Comparison of ENCODE assay signal across 14 mouse cellular contexts in the genomic region with DNA sequence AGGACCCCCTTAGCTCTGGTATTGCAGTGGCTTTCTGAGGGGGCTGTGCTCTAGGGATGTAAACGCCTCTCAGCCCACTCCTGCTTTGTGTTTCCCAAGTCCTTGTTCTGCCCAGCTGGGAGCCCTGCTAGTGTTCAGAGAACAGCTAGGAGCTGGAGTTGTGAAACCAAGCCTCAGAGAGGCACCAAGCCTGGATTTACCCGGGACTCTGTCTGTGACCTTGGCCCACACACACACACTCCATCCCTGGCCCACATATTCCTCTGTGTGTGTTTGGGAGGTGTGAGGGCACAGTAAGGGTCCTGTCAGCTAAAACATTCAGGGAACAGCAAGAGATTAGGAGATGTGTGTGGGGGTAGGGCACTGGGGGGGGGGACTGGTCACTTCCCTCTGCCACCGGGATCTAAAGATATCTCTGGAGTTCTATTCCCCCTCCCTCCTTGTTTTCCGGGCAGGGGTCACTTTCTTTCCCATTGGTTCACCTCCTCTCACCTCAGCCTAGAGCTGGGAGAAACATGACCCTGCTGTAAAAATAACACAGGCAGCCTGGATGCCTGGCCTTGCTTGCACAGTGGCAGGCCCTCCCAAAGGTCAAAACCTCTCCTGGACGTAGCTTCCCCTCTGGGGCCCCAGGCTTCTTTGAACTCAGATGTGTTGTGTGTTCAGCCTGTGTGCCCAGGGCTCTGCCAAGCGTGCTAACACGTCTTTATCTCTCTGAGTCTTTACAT. TPM values are rescaled to one million over a fixed set of nuclear protein-coding genes. Genes with fewer than 3 reads are reported as not detected.
DNase-seq lines count a peak whose midpoint lies in the region; ATAC-seq and TF ChIP-seq lines count a peak whose summit lies in the region.
"Had no signal": no experiment of that assay in that cellular context is flagged by ENCODE, and none has a peak within 500 bp of the region (broad histone marks: within the 10 kb centered on the region; RNA-seq: fewer than 3 reads in every experiment).

No protein-coding gene starts in this region.

- peak overlapping the region; percentile 22; the same call in 1 of the 2 replicates for H3K27ac ChIP-seq in kidney, adult 2 months (ENCODE audit: insufficient read depth, low read depth, low read length)
- no peak overlapping the region for H3K27ac ChIP-seq in stomach, postnatal 0 days (replicated peaks)
- no peak overlapping the region for H3K27ac ChIP-seq in lung, postnatal 0 days (ENCODE audit: low read length)
- H3K27ac ChIP-seq: kidney, postnatal 0 days had no signal

- no peak overlapping the region for H3K4me2 ChIP-seq in stomach, postnatal 0 days (replicated peaks; ENCODE audit: low read depth)
- no peak overlapping the region for H3K4me2 ChIP-seq in lung, postnatal 0 days (replicated peaks; ENCODE audit: low read depth, low read length)

- peak; percentile 78 for DNase-seq in gastrocnemius, adult 18-20 months (ENCODE audit: low spot score)
- no peak for DNase-seq in gastrocnemius, postnatal 4 days (ENCODE audit: low spot score in 2 of 2)
- DNase-seq in kidney, adult 2 months = no peak
- no peak for DNase-seq in kidney, postnatal 14 days
- DNase-seq in liver = peak; percentile 51
- DNase-seq in stomach, postnatal 0 days (ENCODE audit: low spot score) = peak; percentile 35
- no peak for DNase-seq in lung, postnatal 0 days (ENCODE audit: low spot score)
- DNase-seq: lung, postnatal 36 days; right cerebral cortex, adult 18-20 months had no signal

- peaks cover 4% of the 10 kb centered on the region; the same call in 1 of the 2 replicates for H3K27me3 ChIP-seq in kidney, adult 2 months (replicated peaks; ENCODE audit: control insufficient read depth, insufficient read depth, low read length)
- H3K27me3 ChIP-seq in stomach, postnatal 0 days (ENCODE audit: control insufficient read depth, insufficient read depth, low read length) = no peaks in the 10 kb centered on the region; the same call in 1 of the 2 replicates
- peaks cover 50% of the 10 kb centered on the region for H3K27me3 ChIP-seq in lung, postnatal 0 days (replicated peaks; ENCODE audit: insufficient read depth, low read length)

- H3K36me3 ChIP-seq in kidney, adult 2 months (ENCODE audit: control insufficient read depth, insufficient read depth, low read length) = no peaks in the 10 kb centered on the region
- no peaks in the 10 kb centered on the region for H3K36me3 ChIP-seq in stomach, postnatal 0 days (ENCODE audit: control insufficient read depth, insufficient read depth, low read length)
- H3K36me3 ChIP-seq in lung, postnatal 0 days (ENCODE audit: insufficient read depth, low read length) = no peaks in the 10 kb centered on the region

- TF ChIP-seq EP300 in stomach, postnatal 0 days (optimal IDR thresholded peaks at IDR 0.05) = no peak
- TF ChIP-seq EP300 in lung, postnatal 0 days (IDR thresholded peaks at IDR 0.05) = no peak

- 46% methylated on average over 7 of the region's 7 CpGs for WGBS in kidney, adult 2 months
- WGBS in stomach, postnatal 0 days = 26% methylated on average over 7 of the region's 7 CpGs
- 8% methylated on average over 7 of the region's 7 CpGs for WGBS in lung, postnatal 0 days

- no peaks in the 10 kb centered on the region for H3K4me1 ChIP-seq in kidney, adult 2 months (ENCODE audit: control insufficient read depth, insufficient read depth, low read length)
- H3K4me1 ChIP-seq in stomach, postnatal 0 days (replicated peaks; ENCODE audit: control insufficient read depth, insufficient read depth) = 0 out of 2 replicates have a peak, but pooled peaks cover 3% of the 10 kb centered on the region
- peaks cover 3% of the 10 kb centered on the region; the same call in 1 of the 2 replicates for H3K4me1 ChIP-seq in lung, postnatal 0 days (ENCODE audit: insufficient read depth, low read depth, low read length)

- no peak overlapping the region for H3K9ac ChIP-seq in stomach, postnatal 0 days (ENCODE audit: low read length)
- no peak overlapping the region for H3K9ac ChIP-seq in lung, postnatal 0 days (replicated peaks; ENCODE audit: low read depth)

- no peaks in the 10 kb centered on the region for H3K9me3 ChIP-seq in stomach, postnatal 0 days (ENCODE audit: control insufficient read depth, low read length)
- no peaks in the 10 kb centered on the region for H3K9me3 ChIP-seq in lung, postnatal 0 days (ENCODE audit: low read length)

- no peak for ATAC-seq in stomach, postnatal 0 days (ENCODE audit: low FRiP score, low TSS enrichment)
- no peak for ATAC-seq in lung, postnatal 0 days
- no peak for ATAC-seq in activated CD4-positive, CD25-positive, alpha-beta regulatory T cell, adult 4 months

- no peak for TF ChIP-seq CTCF in kidney, adult 2 months (conservative IDR thresholded peaks at IDR 0.05; ENCODE audit: insufficient read depth, insufficient read length, low read depth, low read length)
- no peak for TF ChIP-seq CTCF in stomach, postnatal 0 days (IDR thresholded peaks at IDR 0.05; ENCODE audit: low read depth)
- no peak for TF ChIP-seq CTCF in lung, postnatal 0 days (IDR thresholded peaks at IDR 0.05)

- no peak overlapping the region for H3K4me3 ChIP-seq in kidney, adult 2 months (ENCODE audit: insufficient read depth, low read depth, low read length)
- no peak overlapping the region for H3K4me3 ChIP-seq in stomach, postnatal 0 days (ENCODE audit: low read depth, low read length)
- H3K4me3 ChIP-seq in lung, postnatal 0 days (ENCODE audit: low read depth, low read length) = no peak overlapping the region

- no peak for TF ChIP-seq POLR2A in kidney, adult 2 months (IDR thresholded peaks at IDR 0.05; ENCODE audit: low read depth, low read length)

RNA-seq across cellular contexts. Expression of a gene that starts 1.6 kb away (rescaled TPM):
- total RNA-seq in gastrocnemius, adult 18-20 months (2021) = 100 to 1,000 TPM; 256 to 268 TPM
- 10 to 100 TPM; 23.5 to 26.0 TPM for total RNA-seq in gastrocnemius, postnatal 4 days (2021)
- polyA plus RNA-seq in kidney, adult 2 months (2012; rRNA removed) = 13.3 and 13.8 TPM in 2 replicates
- polyA plus RNA-seq in stomach, postnatal 0 days (2015; fragmentation: Nextera tagmentation; extraction: Ambion mirVana) = 0.11 TPM in 2 replicates
- polyA plus RNA-seq in lung, postnatal 0 days (2015; fragmentation: Nextera tagmentation; extraction: Ambion mirVana) = 0.13 TPM in 2 replicates
- polyA plus RNA-seq in activated CD4-positive, CD25-positive, alpha-beta regulatory T cell, adult 4 months (2017; shearing (Covaris generic)) = not detected

RNA-seq across cellular contexts. Expression of a gene that starts 19.0 kb away (rescaled TPM):
- total RNA-seq in gastrocnemius, adult 18-20 months (2021) = 1 to 10 TPM; 2.2 to 2.5 TPM
- total RNA-seq in gastrocnemius, postnatal 4 days (2021) = 1 to 10 TPM; 1.9 to 2.0 TPM
- polyA plus RNA-seq in kidney, adult 2 months (2012; rRNA removed) = 0.45 and 0.58 TPM in 2 replicates
- polyA plus RNA-seq in stomach, postnatal 0 days (2015; fragmentation: Nextera tagmentation; extraction: Ambion mirVana) = 0.84 and 0.94 TPM in 2 replicates
- 0.27 and 0.49 TPM in 2 replicates for polyA plus RNA-seq in lung, postnatal 0 days (2015; fragmentation: Nextera tagmentation; extraction: Ambion mirVana)
- polyA plus RNA-seq in activated CD4-positive, CD25-positive, alpha-beta regulatory T cell, adult 4 months (2017; shearing (Covaris generic)) = under 1 TPM; 0.19 to 0.42 TPM

RNA-seq across cellular contexts. Expression of a gene that starts 45.2 kb away (rescaled TPM):
- total RNA-seq in gastrocnemius, adult 18-20 months (2021) = 1 to 10 TPM; 1.2 to 1.7 TPM
- under 1 TPM in 1 of 2 experiments, not detected in 1; 0.21 TPM for total RNA-seq in gastrocnemius, postnatal 4 days (2021)
- 2.7 and 2.9 TPM in 2 replicates for polyA plus RNA-seq in kidney, adult 2 months (2012; rRNA removed)
- polyA plus RNA-seq in stomach, postnatal 0 days (2015; fragmentation: Nextera tagmentation; extraction: Ambion mirVana) = 0.11 and 0.12 TPM in 2 replicates
- polyA plus RNA-seq in lung, postnatal 0 days (2015; fragmentation: Nextera tagmentation; extraction: Ambion mirVana) = 0.11 and 0.21 TPM in 2 replicates
- 1 to 10 TPM; 2.2 to 2.8 TPM for polyA plus RNA-seq in activated CD4-positive, CD25-positive, alpha-beta regulatory T cell, adult 4 months (2017; shearing (Covaris generic))
- total RNA-seq: midbrain, postnatal 0 days had no signal
- polyA plus RNA-seq: limb, embryonic 14.5 days; neural tube, embryonic 14.5 days had no signal

RNA-seq across cellular contexts. Expression of a gene that starts 57.6 kb away (rescaled TPM):
- under 1 TPM; 0.14 to 0.40 TPM for total RNA-seq in gastrocnemius, adult 18-20 months (2021)
- under 1 TPM; 0.54 to 0.57 TPM for total RNA-seq in gastrocnemius, postnatal 4 days (2021)
- polyA plus RNA-seq in kidney, adult 2 months (2012; rRNA removed) = 0.08 and 0.53 TPM in 2 replicates
- 3.4 and 3.5 TPM in 2 replicates for polyA plus RNA-seq in stomach, postnatal 0 days (2015; fragmentation: Nextera tagmentation; extraction: Ambion mirVana)
- 2.1 and 3.3 TPM in 2 replicates for polyA plus RNA-seq in lung, postnatal 0 days (2015; fragmentation: Nextera tagmentation; extraction: Ambion mirVana)
- polyA plus RNA-seq in activated CD4-positive, CD25-positive, alpha-beta regulatory T cell, adult 4 months (2017; shearing (Covaris generic)) = 10 to 100 TPM in 1 of 2 experiments, 1 to 10 TPM in 1; 8.3 to 19.6 TPM
- total RNA-seq: midbrain, postnatal 0 days had no signal
- polyA plus RNA-seq: neural tube, embryonic 14.5 days had no signal

Comparison
In these comparisons a context has a peak if more than half of its experiments do, and no peak if none do; other contexts are left out.
1. DNase-seq: peak in gastrocnemius, adult 18-20 months (single experiment), liver (single experiment) and stomach, postnatal 0 days (single experiment); none in gastrocnemius, postnatal 4 days (0 of 2), kidney, adult 2 months (single experiment), kidney, postnatal 14 days (single experiment) and lung, postnatal 0 days (single experiment).
2. RNA of a gene that starts 1.6 kb away (polyA plus RNA-seq): 13.3 to 13.8 TPM in kidney, adult 2 months; 0.13 TPM in lung, postnatal 0 days, 0.11 TPM in stomach, postnatal 0 days and not detected in activated CD4-positive, CD25-positive, alpha-beta regulatory T cell, adult 4 months; every median in the first group is over 10 times any median in the second.